Mouse (Mus musculus): Measurements from ENCODE around the gene Mafk. TPM values are rescaled to one million over a fixed set of nuclear protein-coding genes. Genes with fewer than 3 reads are reported as not detected.
A peak's percentile ranks its signal among the peaks of the same experiment; 100 is the strongest.

Mafk gene
- polyA plus RNA-seq, 1 experiment = 43.9 TPM

DNA sequence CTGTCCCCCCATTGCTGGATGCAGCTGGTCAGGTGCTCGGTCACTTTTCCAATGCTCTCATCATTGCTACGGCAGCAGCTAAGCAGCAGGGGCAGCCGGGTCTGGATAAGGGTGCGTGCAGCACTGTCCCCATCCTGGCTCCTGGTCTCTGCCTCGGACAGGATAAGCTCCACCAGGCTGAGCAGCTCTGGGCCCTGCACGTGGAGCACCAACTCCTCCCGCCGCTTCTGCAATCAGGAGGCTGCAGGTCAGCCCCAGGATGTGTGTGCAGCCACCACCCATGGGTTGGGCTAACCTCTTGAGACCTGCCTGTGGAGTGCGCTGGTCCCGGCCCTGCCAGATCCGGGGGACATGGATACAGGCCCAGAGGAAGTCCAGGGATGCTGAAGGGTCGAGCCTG, 35.2 kb upstream of the Mafk start:
- WGBS = 96% methylated on average over 12 of the region's 12 CpGs
- Histone ChIP-seq H3K4me1 (replicated peaks; ENCODE audit: control insufficient read depth, insufficient read depth, low read length) (no peaks in the 10 kb centered on the region), H3K27ac (ENCODE audit: control insufficient read depth, insufficient read depth, low read length) (no peak overlapping the region), H3K27me3 (ENCODE audit: control insufficient read depth, insufficient read depth, low read length) (no peaks in the 10 kb centered on the region), H3K4me3 (ENCODE audit: control insufficient read depth, insufficient read depth, low read length) (no peak overlapping the region), H3K36me3 (ENCODE audit: control insufficient read depth, insufficient read depth, low read length) (peaks cover 30% of the 10 kb centered on the region)
- DNase-seq = no peak
- no peak for TF ChIP-seq POLR2A (IDR thresholded peaks at IDR 0.05; ENCODE audit: control insufficient read depth, extremely low read depth, insufficient read depth, low read length, poor library complexity)
- TF ChIP-seq CTCF (IDR thresholded peaks at IDR 0.05; ENCODE audit: borderline replicate concordance, control insufficient read depth, extremely low read depth, insufficient read depth, low read length, poor library complexity) = no peak

GRCm38 (mm10) chr5:139756586-139756985, 34.7 kb upstream of the Mafk start:
- WGBS = 98% methylated on average over 2 of the region's 2 CpGs
- TF ChIP-seq POLR2A (IDR thresholded peaks at IDR 0.05; ENCODE audit: control insufficient read depth, extremely low read depth, insufficient read depth, low read length, poor library complexity) = no peak
- no peak for TF ChIP-seq CTCF (IDR thresholded peaks at IDR 0.05; ENCODE audit: borderline replicate concordance, control insufficient read depth, extremely low read depth, insufficient read depth, low read length, poor library complexity)
- Histone ChIP-seq H3K27me3 (ENCODE audit: control insufficient read depth, insufficient read depth, low read length) (no peaks in the 10 kb centered on the region), H3K27ac (ENCODE audit: control insufficient read depth, insufficient read depth, low read length) (no peak overlapping the region), H3K4me1 (replicated peaks; ENCODE audit: control insufficient read depth, insufficient read depth, low read length) (no peaks in the 10 kb centered on the region), H3K4me3 (ENCODE audit: control insufficient read depth, insufficient read depth, low read length) (no peak overlapping the region), H3K36me3 (ENCODE audit: control insufficient read depth, insufficient read depth, low read length) (peaks cover 33% of the 10 kb centered on the region)
- DNase-seq = no peak

DNA sequence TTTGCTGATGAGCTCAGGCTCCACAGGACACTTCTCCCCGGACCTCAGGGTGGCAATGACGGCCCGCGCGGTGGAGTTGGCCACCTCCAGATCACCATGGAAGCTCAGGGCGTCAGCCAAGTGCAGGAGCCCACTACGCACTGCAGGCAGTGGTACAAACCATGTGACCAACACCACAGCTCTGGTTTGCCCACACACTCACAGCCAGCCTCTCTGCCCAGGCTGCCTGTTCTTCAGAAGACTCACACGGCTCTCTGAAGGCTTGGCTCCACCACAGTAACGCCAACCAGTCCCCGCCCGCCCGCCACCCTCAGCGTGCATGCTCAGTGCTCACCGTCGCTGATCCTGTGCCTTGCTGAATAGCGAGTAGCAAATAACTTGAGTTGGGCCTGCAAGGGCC, 33.2 kb upstream of the Mafk start:
- Histone ChIP-seq H3K27me3 (ENCODE audit: control insufficient read depth, insufficient read depth, low read length) (no peaks in the 10 kb centered on the region), H3K4me1 (replicated peaks; ENCODE audit: control insufficient read depth, insufficient read depth, low read length) (no peaks in the 10 kb centered on the region), H3K4me3 (ENCODE audit: control insufficient read depth, insufficient read depth, low read length) (no peak overlapping the region), H3K36me3 (ENCODE audit: control insufficient read depth, insufficient read depth, low read length) (peaks cover 48% of the 10 kb centered on the region), H3K27ac (ENCODE audit: control insufficient read depth, insufficient read depth, low read length) (no peak overlapping the region)
- TF ChIP-seq CTCF (IDR thresholded peaks at IDR 0.05; ENCODE audit: borderline replicate concordance, control insufficient read depth, extremely low read depth, insufficient read depth, low read length, poor library complexity) = no peak
- no peak for TF ChIP-seq POLR2A (IDR thresholded peaks at IDR 0.05; ENCODE audit: control insufficient read depth, extremely low read depth, insufficient read depth, low read length, poor library complexity)
- no peak for DNase-seq
- 93% methylated on average over 16 of the region's 16 CpGs for WGBS

DNA sequence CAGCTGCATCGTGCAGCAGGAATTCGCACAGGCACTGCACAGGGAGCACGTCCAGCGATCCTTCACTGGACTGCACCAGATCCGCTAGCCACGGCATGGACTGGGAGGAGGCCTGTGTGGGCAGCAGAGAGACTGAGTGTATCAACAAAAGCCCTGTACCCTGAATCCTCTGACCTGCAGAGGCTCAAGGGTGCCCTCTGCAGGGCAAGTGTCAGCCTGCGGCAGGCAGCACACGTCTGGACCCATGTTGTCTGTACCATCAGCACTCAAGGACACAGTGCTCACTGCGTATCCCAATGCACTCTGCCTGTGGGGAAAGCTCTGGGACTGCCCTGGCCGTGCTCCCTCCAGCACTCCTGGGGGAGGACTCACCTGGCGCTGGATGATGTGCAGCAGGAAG, 27.0 kb upstream of the Mafk start:
- H3K4me1 ChIP-seq (replicated peaks; ENCODE audit: control insufficient read depth, insufficient read depth, low read length) = no peaks in the 10 kb centered on the region
- no peak overlapping the region for H3K4me3 ChIP-seq (ENCODE audit: control insufficient read depth, insufficient read depth, low read length)
- TF ChIP-seq POLR2A (IDR thresholded peaks at IDR 0.05; ENCODE audit: control insufficient read depth, extremely low read depth, insufficient read depth, low read length, poor library complexity) (no peak), CTCF (IDR thresholded peaks at IDR 0.05; ENCODE audit: borderline replicate concordance, control insufficient read depth, extremely low read depth, insufficient read depth, low read length, poor library complexity) (peak; percentile 57)
- H3K36me3 ChIP-seq (ENCODE audit: control insufficient read depth, insufficient read depth, low read length) = peaks cover 60% of the 10 kb centered on the region
- 92% methylated on average over 11 of the region's 11 CpGs for WGBS
- H3K27ac ChIP-seq (ENCODE audit: control insufficient read depth, insufficient read depth, low read length) = no peak overlapping the region
- H3K27me3 ChIP-seq (ENCODE audit: control insufficient read depth, insufficient read depth, low read length) = no peaks in the 10 kb centered on the region
- peak; percentile 27 for DNase-seq

DNA sequence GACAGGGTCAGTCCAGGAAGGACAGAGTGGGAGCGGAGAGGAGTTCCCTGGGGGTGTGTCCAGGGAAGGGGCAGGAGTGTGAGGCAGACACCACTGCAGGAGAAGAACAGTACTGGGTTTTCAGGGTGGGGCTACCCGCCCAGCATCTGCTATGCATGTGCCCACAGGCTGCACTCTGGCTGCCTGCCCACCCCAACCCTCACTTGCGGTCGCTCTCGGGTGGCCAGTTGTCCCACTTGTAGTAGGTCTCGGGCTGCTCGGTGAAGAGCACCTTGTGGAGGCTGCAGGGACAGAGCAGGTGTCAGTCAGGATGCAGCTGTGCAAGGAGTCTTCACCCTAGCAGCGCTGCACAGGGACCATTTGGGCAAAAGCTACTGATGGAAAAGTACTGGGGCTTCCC, 23.1 kb upstream of the Mafk start:
- Histone ChIP-seq H3K27ac (ENCODE audit: control insufficient read depth, insufficient read depth, low read length) (no peak overlapping the region), H3K4me3 (ENCODE audit: control insufficient read depth, insufficient read depth, low read length) (no peak overlapping the region), H3K4me1 (replicated peaks; ENCODE audit: control insufficient read depth, insufficient read depth, low read length) (no peaks in the 10 kb centered on the region), H3K36me3 (ENCODE audit: control insufficient read depth, insufficient read depth, low read length) (peaks cover 62% of the 10 kb centered on the region), H3K27me3 (ENCODE audit: control insufficient read depth, insufficient read depth, low read length) (no peaks in the 10 kb centered on the region)
- 93% methylated on average over 8 of the region's 8 CpGs for WGBS
- no peak for DNase-seq
- no peak for TF ChIP-seq CTCF (IDR thresholded peaks at IDR 0.05; ENCODE audit: borderline replicate concordance, control insufficient read depth, extremely low read depth, insufficient read depth, low read length, poor library complexity)
- no peak for TF ChIP-seq POLR2A (IDR thresholded peaks at IDR 0.05; ENCODE audit: control insufficient read depth, extremely low read depth, insufficient read depth, low read length, poor library complexity)

DNA sequence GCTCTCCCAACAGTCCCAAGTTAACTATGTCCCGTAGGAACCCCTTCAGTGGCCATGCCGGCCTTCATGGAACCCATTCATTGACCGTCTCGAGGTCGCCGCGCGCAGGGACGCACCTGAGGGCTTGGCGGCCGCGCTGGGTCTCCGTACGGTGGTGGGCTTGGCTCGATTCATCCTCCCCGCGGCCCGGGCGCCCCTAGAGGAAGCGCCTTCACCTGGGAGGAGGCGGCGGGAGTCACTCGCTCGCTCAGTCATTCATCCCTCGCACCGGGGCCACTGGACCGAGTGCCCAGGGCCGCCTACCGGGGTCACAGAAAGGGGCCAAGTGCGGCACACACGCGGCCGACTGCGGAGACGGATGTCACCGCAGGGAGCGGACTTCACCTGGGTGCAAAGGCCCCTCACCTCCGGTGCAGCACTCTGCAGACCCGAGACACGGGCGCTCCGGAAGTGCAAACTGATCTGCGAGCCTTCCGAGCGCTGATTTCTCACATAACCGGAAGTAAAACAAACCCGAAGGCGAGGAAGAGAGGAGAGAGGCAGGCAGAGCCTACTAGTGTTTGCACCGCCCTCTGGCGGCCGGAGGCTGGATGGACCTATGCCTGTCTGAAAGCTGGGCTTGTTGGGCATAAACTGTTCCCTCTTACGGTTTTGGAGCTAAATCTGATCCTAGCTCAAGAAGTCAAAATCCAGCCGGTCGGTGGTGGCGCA, 15.9 kb upstream of the Mafk start, which contains the start of gene Ints1:
Gene Ints1, minus strand, starts transcription at position 459 of the 711 bp plus-strand sequence.
- Histone ChIP-seq H3K36me3 (ENCODE audit: control insufficient read depth, insufficient read depth, low read length) (peaks cover 21% of the 10 kb centered on the region), H3K27me3 (ENCODE audit: control insufficient read depth, insufficient read depth, low read length) (no peaks in the 10 kb centered on the region), H3K4me3 (ENCODE audit: control insufficient read depth, insufficient read depth, low read length) (peak within 1 kb of the TSS; percentile 91), H3K4me1 (replicated peaks; ENCODE audit: control insufficient read depth, insufficient read depth, low read length) (peaks cover 28% of the 10 kb centered on the region), H3K27ac (ENCODE audit: control insufficient read depth, insufficient read depth, low read length) (peak within 1 kb of the TSS; percentile 92)
- peak; percentile 97 for DNase-seq
- TF ChIP-seq CTCF (IDR thresholded peaks at IDR 0.05; ENCODE audit: borderline replicate concordance, control insufficient read depth, extremely low read depth, insufficient read depth, low read length, poor library complexity) = peak; percentile 93
- peak; percentile 43 for TF ChIP-seq POLR2A (IDR thresholded peaks at IDR 0.05; ENCODE audit: control insufficient read depth, extremely low read depth, insufficient read depth, low read length, poor library complexity)
- under 1% methylated on average over 55 of the region's 55 CpGs for WGBS

Data from thymus, adult 2 months (tissue).